Mouse (Mus musculus) ES-Bruce4 (cell line): ENCODE data around the gene Wdr5.

ENCODE experiments used
- EP300 ChIP-seq: IDR thresholded peaks from 2 replicates; pipeline ENCODE4 v1.6.1; 2011; ENCODE audit warnings: low read depth, low read length; ENCODE audit not compliant: insufficient read depth
- POLR2A ChIP-seq: IDR thresholded peaks from one replicate; pipeline ENCODE4 v1.8.1; 2011; ENCODE audit warnings: low read length; ENCODE audit not compliant: insufficient read depth

DNA sequence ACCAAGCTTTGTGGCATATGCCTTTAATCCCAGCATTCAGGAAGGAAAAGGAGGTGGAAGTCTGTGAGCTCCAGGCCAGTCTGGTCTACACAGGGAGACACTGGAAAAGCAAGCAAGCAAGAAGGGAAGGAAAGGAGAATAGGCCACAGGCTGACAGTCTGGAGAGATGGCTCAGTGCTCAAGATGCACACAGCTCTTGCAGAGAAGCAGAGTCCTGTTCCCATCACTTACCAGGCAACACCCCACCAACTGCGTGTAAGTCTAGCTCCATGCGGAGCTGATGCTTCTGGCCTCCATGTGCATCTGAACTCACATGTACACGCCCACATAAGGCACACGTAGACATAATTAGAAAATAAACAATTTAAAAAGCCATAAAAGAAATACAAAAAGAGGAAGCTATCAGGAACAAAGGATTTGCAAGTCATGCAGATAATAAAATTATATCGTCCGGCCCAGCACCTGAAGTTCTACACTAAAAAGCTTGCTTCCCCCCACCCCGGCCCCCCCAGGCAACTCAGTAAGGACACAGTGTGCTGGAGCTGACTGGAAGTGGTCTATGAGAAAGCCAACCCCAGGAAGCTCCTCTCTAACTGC is 32.6 kb upstream of the Wdr5 start:
- TF ChIP-seq EP300 (no peak), POLR2A (no peak)
